Mouse (Mus musculus): ENCODE results near the gene Dnase1. TPM values are rescaled to one million over a fixed set of nuclear protein-coding genes. Genes with fewer than 3 reads are reported as not detected.
"Not testable (repeated sequence)": the region's sequence is repeated elsewhere in the genome, so short reads cannot be mapped to it uniquely, and the experiment has no call there.

Gene Dnase1
- polyA plus RNA-seq (2021): 6.7 TPM

DNA sequence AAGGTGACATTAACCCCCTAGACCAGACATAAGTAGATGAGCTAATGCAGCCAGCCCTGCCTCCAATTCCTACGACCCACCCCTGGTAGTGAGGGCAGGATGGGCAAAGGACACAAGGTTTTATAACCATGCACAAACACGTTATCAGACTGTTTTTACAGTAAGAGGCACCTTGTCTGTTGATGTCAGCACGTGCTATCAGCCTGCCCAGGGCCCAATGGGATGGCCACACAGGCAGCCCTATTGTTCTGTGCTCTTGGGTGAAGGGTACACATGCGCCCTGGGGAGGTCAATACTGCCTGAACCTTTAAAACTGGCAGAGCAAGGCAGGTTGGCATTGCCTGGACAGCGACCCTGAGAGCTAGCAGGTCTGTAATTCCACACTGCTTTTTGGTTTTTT lies at the start of gene Dnase1:
Gene Dnase1 (plus strand): TSS at position 136 of the 400 bp plus-strand sequence.
- ChIA-PET POLR2A (no interaction called here), CTCF (interaction anchor here (1.7 kb wide), 1 partner anchor 33 kb away, joined by 4 read pairs; the partner anchor contains the start of gene Slx4)
- no peaks in the 10 kb centered on the region for H3K27me3 ChIP-seq
- in situ Hi-C loops (cut with MboI; ENCODE audit: low pct_unique_long_range_greater_than_20kb): no loop called here
- no peak for DNase-seq (ENCODE audit: low read depth, low spot score)
- ATAC-seq: no peak
- TF ChIP-seq CTCF (IDR thresholded peaks at IDR 0.05): no peak

DNA sequence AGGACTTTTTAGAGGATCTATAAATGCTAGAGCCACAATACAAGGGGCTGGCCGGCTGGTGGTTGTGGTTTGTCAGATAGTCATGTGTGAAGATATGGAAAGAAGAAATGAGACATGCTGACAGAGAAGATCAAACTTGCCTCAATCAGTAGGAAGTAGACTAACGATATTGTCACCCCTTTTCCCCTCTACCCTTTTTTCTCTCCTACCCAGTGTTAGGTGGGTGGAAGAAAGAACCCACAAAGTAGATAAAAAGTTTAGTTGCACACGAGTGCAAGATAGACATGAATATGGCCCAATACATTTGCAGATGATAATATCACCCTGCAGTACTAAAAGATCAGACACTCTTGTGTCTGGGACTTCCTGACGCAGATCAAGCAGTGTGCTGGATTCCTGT lies 48.3 kb upstream of the Dnase1 start:
- DNase-seq (ENCODE audit: low read depth, low spot score) (no peak), ATAC-seq (no peak)
- in situ Hi-C loops (cut with MboI; ENCODE audit: low pct_unique_long_range_greater_than_20kb): loop anchor here (5.0 kb wide), 1 partner anchor 46 kb away; no protein-coding TSS in a partner anchor
- POLR2A ChIA-PET: no interaction called here
- CTCF ChIA-PET: no interaction called here
- TF ChIP-seq CTCF (IDR thresholded peaks at IDR 0.05): no peak
- no peaks in the 10 kb centered on the region for H3K27me3 ChIP-seq

DNA sequence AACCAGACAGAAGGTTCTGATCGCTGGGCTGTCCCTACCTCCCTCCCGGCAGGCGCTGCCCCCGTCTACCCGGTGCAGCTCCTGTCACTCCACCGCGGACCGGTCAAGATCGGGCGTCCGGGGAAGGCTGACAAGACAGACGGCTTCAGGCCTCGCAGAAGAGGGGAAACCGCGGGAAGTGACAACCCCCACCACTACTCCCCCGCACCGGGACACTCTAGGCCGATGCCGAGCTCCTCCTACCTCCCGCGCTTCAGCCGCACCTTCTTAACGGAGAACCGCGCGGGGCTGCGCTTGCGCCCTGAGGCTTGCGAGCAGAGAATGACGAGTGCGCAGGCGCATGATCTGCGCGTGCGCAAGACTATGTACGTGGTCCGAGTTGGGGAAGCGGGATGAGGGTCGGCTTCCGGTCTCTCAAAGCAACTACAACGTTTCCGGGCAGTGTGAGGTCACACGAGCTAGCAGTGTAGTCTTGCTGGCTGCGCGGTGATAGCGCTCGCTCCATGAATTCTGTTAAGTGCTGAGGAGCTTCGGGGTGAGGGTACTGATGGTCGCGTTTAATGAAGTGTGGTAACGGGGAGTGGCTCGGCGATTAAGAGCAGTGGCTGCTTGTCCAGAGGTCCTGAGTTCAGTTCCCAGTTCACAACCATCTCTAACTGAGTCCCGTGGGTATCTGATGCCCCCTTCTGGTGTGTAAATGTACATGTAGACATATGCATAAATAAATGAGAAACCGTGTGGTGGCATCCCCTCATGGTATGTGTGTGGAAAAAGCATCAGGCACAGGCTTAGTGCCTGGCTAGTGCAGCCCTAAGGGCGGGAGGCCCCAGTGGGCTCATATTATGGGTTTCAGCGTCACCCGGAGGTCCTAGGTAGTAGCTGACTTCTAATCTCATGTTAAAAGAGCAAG lies 33.0 kb upstream of the Dnase1 start, which contains the start of gene Slx4:
Gene Slx4 (minus strand): TSS at position 282 of the 910 bp plus-strand sequence.
- ChIA-PET CTCF (interaction anchor here (0.6 to 1.3 kb wide), 6 partner anchors 26 to 259 kb away, joined by 3 to 4 read pairs (median 3); partner anchors contain the start of gene Dnase1), POLR2A (interaction anchor here (0.6 to 1.1 kb wide), 3 partner anchors 26 to 861 kb away, joined by 3 to 4 read pairs (median 3); no protein-coding TSS in a partner anchor)
- in situ Hi-C loops (cut with MboI; ENCODE audit: low pct_unique_long_range_greater_than_20kb): loop anchor here (5.0 kb wide), 1 partner anchor 261 kb away; the partner anchor contains the start of gene Zfp263

DNA sequence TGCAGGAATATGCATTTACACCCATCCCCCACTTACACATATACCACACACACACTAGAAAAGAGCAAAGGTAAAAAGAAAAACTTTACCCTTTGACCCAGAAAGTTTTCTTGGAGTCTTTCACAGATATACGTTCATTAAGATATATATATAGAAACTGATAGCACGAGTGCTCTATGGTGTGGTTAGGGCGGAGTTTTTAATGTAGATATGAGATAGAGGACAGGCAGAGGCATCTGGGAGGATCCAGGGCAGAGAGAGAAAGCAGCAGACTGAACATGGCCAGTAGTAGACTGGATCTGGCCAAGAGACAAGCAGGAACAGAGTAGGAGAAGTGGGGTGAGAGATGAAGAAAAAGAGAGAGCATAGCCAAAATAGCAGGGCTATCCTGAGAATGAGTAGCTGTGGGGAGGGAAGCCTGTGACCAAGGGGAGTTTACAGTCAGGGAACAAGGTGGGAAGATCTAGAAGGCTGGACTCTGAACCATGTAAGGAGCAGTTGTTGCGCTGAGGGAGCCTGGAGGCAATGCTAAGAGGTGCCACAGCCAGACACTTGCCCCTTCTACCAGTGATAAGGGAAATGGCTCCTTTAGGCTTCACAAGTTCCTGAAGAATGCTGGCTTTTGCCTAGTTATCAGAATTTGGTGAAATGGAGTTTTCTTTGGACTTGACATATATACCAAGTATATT lies 23.7 kb upstream of the Dnase1 start:
- CTCF ChIA-PET: interaction anchor here (1.2 kb wide), 1 partner anchor 14 kb away, joined by 3 read pairs; no protein-coding TSS in a partner anchor
- in situ Hi-C loops (cut with MboI; ENCODE audit: low pct_unique_long_range_greater_than_20kb): no loop called here
- POLR2A ChIA-PET: no interaction called here

More for the DNA sequence above, 33.0 kb upstream of the Dnase1 start, which contains the start of gene Slx4:
- TF ChIP-seq CTCF (IDR thresholded peaks at IDR 0.05): peak; percentile 77
- DNase-seq (ENCODE audit: low read depth, low spot score) (peak; percentile 91), ATAC-seq (peak; percentile 97)
- no peaks in the 10 kb centered on the region for H3K27me3 ChIP-seq

DNA sequence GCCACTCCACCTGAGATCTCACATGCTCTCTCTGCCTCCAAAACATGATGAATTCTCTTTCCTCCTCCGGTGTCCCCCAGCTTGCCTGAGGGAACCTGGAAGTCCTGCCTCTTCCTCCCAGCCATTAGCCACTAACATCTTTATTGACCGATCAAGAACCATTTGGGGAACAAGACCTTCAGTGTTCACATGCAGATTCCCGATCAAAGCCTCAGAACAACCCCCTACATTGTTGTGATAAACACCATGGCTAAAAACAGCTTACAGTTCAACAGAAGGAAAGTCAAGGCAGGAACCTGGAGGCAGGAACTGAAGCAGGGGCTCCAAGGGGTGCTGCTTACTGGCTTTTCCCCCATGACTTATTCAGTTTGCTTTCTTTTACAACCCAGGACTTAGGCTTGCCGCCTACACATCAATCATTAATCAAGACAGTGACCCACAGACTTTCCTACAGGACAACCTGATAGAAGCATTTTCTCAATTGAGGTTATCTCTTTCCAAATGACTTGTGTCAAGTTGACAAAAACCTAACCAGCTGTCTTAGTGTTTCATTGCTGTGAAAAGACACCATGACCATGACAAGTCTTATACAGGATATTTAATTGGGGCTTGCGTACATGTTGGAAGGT lies 22.6 kb upstream of the Dnase1 start:
- in situ Hi-C loops (cut with MboI; ENCODE audit: low pct_unique_long_range_greater_than_20kb): no loop called here
- no peaks in the 10 kb centered on the region for H3K27me3 ChIP-seq
- POLR2A ChIA-PET: no interaction called here
- no peak for TF ChIP-seq CTCF (IDR thresholded peaks at IDR 0.05)
- DNase-seq (ENCODE audit: low read depth, low spot score) (no peak), ATAC-seq (no peak)
- CTCF ChIA-PET: no interaction called here

More for the DNA sequence above, 23.7 kb upstream of the Dnase1 start:
- DNase-seq (ENCODE audit: low read depth, low spot score) (no peak), ATAC-seq (no peak)
- TF ChIP-seq CTCF (IDR thresholded peaks at IDR 0.05): no peak
- no peaks in the 10 kb centered on the region for H3K27me3 ChIP-seq

DNA sequence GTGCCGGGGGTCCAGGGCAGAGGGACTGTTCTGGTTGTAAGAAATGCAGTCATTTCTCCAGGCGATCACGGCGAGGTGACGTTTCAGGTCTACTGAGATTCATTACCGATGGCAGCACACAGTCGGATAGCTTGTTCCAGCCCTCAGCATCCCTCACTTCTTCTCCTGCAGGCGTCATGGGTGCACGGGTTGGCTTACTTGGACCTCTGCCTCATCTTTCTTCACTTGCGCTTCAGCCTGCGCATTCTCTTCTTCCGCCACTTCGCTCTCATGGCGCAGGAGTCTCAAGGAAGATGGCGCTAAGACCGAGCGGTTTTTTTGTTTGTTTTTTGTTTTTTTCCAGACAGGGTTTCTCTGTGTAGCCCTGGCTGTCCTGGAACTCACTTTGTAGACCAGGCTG lies 20.0 kb upstream of the Dnase1 start:
- ChIA-PET POLR2A (interaction anchor here (1.3 kb wide), 1 partner anchor 9 kb away, joined by 4 read pairs; no protein-coding TSS in a partner anchor), CTCF (interaction anchor here (1.6 kb wide), 1 partner anchor 9 kb away, joined by 5 read pairs; no protein-coding TSS in a partner anchor)
- ATAC-seq; in situ Hi-C loops (cut with MboI; ENCODE audit: low pct_unique_long_range_greater_than_20kb); DNase-seq (ENCODE audit: low read depth, low spot score); H3K27me3 ChIP-seq: not testable (repeated sequence)

DNA sequence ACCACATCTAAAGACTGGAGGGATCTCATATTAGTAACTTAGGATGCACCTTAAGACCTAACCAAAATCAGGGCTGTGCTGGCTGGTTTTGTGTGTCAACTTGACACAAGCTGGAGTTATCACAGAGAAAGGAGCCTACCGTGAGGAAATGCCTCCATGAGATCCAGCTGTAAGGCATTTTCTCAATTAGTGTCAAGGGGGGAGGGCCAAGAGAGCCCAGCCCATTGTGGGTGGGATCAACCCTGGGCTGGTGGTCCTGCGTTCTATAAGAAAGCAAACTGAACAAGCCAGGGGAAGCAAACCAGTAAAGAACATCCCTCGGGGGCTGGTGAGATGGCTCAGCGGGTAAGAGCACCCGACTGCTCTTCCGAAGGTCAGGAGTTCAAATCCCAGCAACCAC lies 19.3 kb upstream of the Dnase1 start:
- ATAC-seq; H3K27me3 ChIP-seq; CTCF ChIA-PET; POLR2A ChIA-PET; DNase-seq (ENCODE audit: low read depth, low spot score); in situ Hi-C loops (cut with MboI; ENCODE audit: low pct_unique_long_range_greater_than_20kb): not testable (repeated sequence)

DNA sequence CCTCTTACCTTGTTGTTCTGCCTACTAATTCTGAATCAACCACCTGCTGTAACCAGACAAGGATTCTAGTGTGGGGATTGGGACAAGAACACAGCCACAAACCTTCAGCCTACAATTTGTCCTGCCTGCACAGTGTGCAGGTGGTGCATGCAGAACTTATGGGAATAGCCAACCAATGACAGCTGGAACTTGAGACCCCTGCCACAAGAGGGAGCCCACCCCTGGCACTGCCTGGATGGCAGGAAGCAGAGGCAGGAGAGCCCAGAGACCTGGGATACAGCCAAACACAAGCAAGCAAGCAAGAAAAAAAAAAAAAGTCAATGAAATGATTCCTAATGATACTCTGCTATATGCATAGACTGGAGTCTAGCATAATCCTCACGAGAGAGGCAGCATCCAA lies 15.5 kb upstream of the Dnase1 start:
- ChIA-PET CTCF (no interaction called here), POLR2A (no interaction called here)
- in situ Hi-C loops (cut with MboI; ENCODE audit: low pct_unique_long_range_greater_than_20kb): no loop called here
- no peak for TF ChIP-seq CTCF (IDR thresholded peaks at IDR 0.05)
- ATAC-seq (no peak), DNase-seq (ENCODE audit: low read depth, low spot score) (no peak)
- H3K27me3 ChIP-seq: no peaks in the 10 kb centered on the region

DNA sequence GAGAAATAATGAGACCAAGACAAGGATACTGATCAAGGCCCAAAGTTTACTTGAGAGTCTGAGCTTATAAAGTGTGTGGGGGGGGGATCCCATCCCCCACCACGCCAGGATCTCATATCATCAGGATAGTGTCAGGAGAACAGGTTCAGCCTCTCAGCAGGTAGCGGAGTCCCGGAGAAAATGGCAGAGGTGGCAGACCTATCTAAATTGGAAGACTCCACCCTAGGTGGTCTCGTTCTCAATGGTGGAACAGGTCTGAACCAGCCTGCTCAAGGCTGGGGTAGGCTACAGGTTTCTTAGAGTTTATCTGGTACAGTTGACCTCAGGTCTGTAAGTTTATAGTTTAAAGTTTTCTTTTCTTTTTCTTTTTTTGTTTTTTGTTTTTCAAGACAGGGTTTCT lies 14.0 kb upstream of the Dnase1 start:
- POLR2A ChIA-PET: no interaction called here

DNA sequence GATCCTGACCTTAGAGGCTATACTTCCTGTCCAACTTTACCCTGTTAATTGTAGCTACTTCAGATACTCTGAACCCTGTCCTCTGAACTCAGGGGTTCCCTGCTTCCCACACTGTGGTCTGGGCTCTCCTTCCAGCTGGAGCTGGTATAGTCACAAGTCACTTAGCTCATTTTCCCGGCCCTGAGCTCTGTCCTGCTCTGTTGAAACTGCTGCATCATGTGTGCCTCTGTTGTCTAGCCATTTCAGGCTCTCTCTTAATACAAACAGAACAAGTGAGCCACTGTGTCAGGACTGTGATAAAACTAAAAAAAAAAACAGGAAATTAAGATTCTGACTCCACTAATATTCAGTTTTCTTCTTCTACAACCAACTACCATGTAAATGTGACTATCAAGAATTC lies 10.1 kb upstream of the Dnase1 start:
- ATAC-seq: no peak
- in situ Hi-C loops (cut with MboI; ENCODE audit: low pct_unique_long_range_greater_than_20kb): no loop called here
- no peak for TF ChIP-seq CTCF (IDR thresholded peaks at IDR 0.05)
- ChIA-PET POLR2A (interaction anchor here (1.9 kb wide), 1 partner anchor 11 kb away, joined by 4 read pairs; no protein-coding TSS in a partner anchor), CTCF (interaction anchor here (1.5 to 1.7 kb wide), 3 partner anchors 10 to 19 kb away, joined by 3 to 5 read pairs (median 4); no protein-coding TSS in a partner anchor)
- no peaks in the 10 kb centered on the region for H3K27me3 ChIP-seq
- DNase-seq (ENCODE audit: low read depth, low spot score): no peak

More for the DNA sequence above, 14.0 kb upstream of the Dnase1 start:
- in situ Hi-C loops (cut with MboI; ENCODE audit: low pct_unique_long_range_greater_than_20kb): no loop called here
- ATAC-seq (no peak), DNase-seq (ENCODE audit: low read depth, low spot score) (no peak)
- H3K27me3 ChIP-seq: no peaks in the 10 kb centered on the region
- TF ChIP-seq CTCF (IDR thresholded peaks at IDR 0.05): no peak
- CTCF ChIA-PET: no interaction called here

Measured in Patski (cell line).